Mouse (Mus musculus) T-helper 17 cell (primary cell): ENCODE measurements around the gene Rfx4.

ENCODE experiments used
- in situ Hi-C, 2 experiments: fragments of 300-600 bp; cut with MboI, MseI; formaldehyde crosslinking; loops; 1 replicate in 1 of 2; 2 replicates in 1 of 2; pipeline ENCODE4 v1.15.1; 2025; ENCODE audit warnings: high pct_unique_total_duplicates in 2 of 2

Gene Rfx4

GRCm38 (mm10) chr10:84908471-84908870 is 152.6 kb downstream of the Rfx4 start:
- in situ Hi-C loops, result no loop called here

GRCm38 (mm10) chr10:84909021-84909801 is 153.3 kb downstream of the Rfx4 start:
- in situ Hi-C loops, result no loop called here

- in situ Hi-C loops, result loop anchor here in 1 of 2 experiments (10.0 kb wide), 1 partner anchor 1865 kb away; the partner anchor contains the start of gene Nt5dc3
These were observed 154.3 kb downstream of the Rfx4 start for GRCm38 (mm10) chr10:84910194-84910593.

GRCm38 (mm10) chr10:84910758-84911384 is 155.0 kb downstream of the Rfx4 start:
- in situ Hi-C loops, result loop anchor here in 1 of 2 experiments (10.0 kb wide), 1 partner anchor 1864 kb away; the partner anchor contains the start of gene Nt5dc3

GRCm38 (mm10) chr10:84913148-84913547 is 157.3 kb downstream of the Rfx4 start:
- in situ Hi-C loops, result loop anchor here in 1 of 2 experiments (10.0 kb wide), 1 partner anchor 1862 kb away; the partner anchor contains the start of gene Nt5dc3

GRCm38 (mm10) chr10:84915476-84915875 is 159.6 kb downstream of the Rfx4 start:
- in situ Hi-C loops, result loop anchor here in 1 of 2 experiments (10.0 kb wide), 1 partner anchor 1859 kb away; the partner anchor contains the start of gene Nt5dc3

GRCm38 (mm10) chr10:84916810-84917730 is 161.2 kb downstream of the Rfx4 start, which contains the start of gene Ric8b:
Ric8b (plus strand) TSS chr10:84917616.
- in situ Hi-C loops, result loop anchor here in 1 of 2 experiments (10.0 kb wide), 1 partner anchor 1858 kb away; the partner anchor contains the start of gene Nt5dc3

- in situ Hi-C loops, result loop anchor here in 1 of 2 experiments (10.0 kb wide), 1 partner anchor 1857 kb away; the partner anchor contains the start of gene Nt5dc3
These were observed 161.9 kb downstream of the Rfx4 start for GRCm38 (mm10) chr10:84917731-84918095.

GRCm38 (mm10) chr10:84926336-84926735 is 170.5 kb downstream of the Rfx4 start:
- in situ Hi-C loops, result no loop called here

GRCm38 (mm10) chr10:84926885-84927284 is 171.0 kb downstream of the Rfx4 start:
- in situ Hi-C loops, result no loop called here

- in situ Hi-C loops, result no loop called here
These were observed 172.6 kb downstream of the Rfx4 start for GRCm38 (mm10) chr10:84928465-84928864.

- in situ Hi-C loops, result no loop called here
These were observed 179.8 kb downstream of the Rfx4 start for GRCm38 (mm10) chr10:84935553-84936209.

GRCm38 (mm10) chr10:84936832-84937515 is 181.1 kb downstream of the Rfx4 start:
- in situ Hi-C loops, result no loop called here

GRCm38 (mm10) chr10:84938094-84938820 is 182.4 kb downstream of the Rfx4 start:
- in situ Hi-C loops, result no loop called here

GRCm38 (mm10) chr10:84938886-84939285 is 183.0 kb downstream of the Rfx4 start:
- in situ Hi-C loops, result no loop called here

- in situ Hi-C loops, result no loop called here
These were observed 184.5 kb downstream of the Rfx4 start for GRCm38 (mm10) chr10:84940356-84940755.

GRCm38 (mm10) chr10:84945692-84946091 is 189.8 kb downstream of the Rfx4 start:
- in situ Hi-C loops, result no loop called here

GRCm38 (mm10) chr10:84948970-84949683 is 193.3 kb downstream of the Rfx4 start:
- in situ Hi-C loops, result no loop called here

GRCm38 (mm10) chr10:84949684-84950010 is 193.8 kb downstream of the Rfx4 start:
- in situ Hi-C loops, result no loop called here
